Mouse (Mus musculus): Measurements from ENCODE around the gene Astn1. TPM values are rescaled to one million over a fixed set of nuclear protein-coding genes. Genes with fewer than 3 reads are reported as not detected.

The Astn1 gene
- total and polyA plus RNA-seq, 3 experiments, result 0.64 to 1.0 (median 0.91) TPM

DNA sequence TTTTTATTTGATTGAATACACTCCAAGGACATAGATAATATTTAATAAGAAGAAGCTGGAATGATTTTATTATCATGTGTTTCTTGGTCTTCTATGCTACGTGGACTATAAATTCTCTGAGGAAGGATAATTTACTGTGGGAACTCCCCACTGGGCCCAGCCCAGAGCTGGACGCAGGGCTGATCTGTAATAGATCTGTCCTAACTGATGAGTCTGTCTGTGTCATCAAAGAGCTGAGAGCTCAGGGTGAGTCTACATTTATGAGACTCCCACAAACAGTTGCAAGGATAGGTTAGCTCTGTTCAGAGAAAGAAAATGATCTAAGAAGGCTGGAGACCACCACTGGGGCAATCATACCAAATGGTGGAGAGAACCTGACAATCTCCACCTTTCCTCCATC lies 271.4 kb downstream of the Astn1 start:
- DNase-seq, result no peak
- no peak for TF ChIP-seq POLR2A (IDR thresholded peaks at IDR 0.05; ENCODE audit: insufficient read depth, low read depth, low read length)
- TF ChIP-seq EP300 (IDR thresholded peaks at IDR 0.05; ENCODE audit: insufficient read depth, low read depth, low read length), result no peak
- no peak for TF ChIP-seq CTCF (IDR thresholded peaks at IDR 0.05)
- Histone ChIP-seq H3K79me2 (replicated peaks; ENCODE audit: control insufficient read depth, insufficient read depth, low read length) (no peaks in the 10 kb centered on the region), H3K4me1 (ENCODE audit: control insufficient read depth, insufficient read depth, low read length) (no peaks in the 10 kb centered on the region), H3K27ac (no peak overlapping the region), H3K27me3 (ENCODE audit: control insufficient read depth, insufficient read depth, low read length) (no peaks in the 10 kb centered on the region), H3K36me3 (ENCODE audit: control insufficient read depth, insufficient read depth, low read length) (no peaks in the 10 kb centered on the region), H3K9ac (ENCODE audit: low read depth, low read length) (no peak overlapping the region), H3K4me3 (no peak overlapping the region)
- intact Hi-C loops (cut with DNase I), result no loop called here
- 68% methylated on average over 2 of the region's 2 CpGs for WGBS

DNA sequence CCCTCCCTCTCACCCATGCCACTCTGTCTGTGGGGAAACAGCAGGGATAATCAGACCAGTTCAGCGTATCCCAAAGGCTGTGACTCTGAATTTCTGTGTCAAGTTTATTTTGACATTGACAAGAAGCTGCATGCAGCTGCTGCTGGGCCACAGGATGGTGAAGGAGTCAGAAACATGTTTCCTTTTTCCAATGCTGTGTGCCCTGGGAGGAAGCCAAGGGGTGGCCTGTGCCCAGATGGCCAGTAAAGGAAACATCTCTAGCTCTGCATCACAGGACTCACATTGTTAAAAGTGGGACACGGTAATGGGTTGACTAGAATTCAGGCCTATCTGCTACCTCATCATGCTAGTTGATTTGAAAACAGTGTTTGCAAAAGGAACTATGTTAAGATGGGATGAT lies 279.2 kb downstream of the Astn1 start:
- Histone ChIP-seq H3K27me3 (ENCODE audit: control insufficient read depth, insufficient read depth, low read length) (no peaks in the 10 kb centered on the region), H3K9ac (ENCODE audit: low read depth, low read length) (no peak overlapping the region), H3K36me3 (ENCODE audit: control insufficient read depth, insufficient read depth, low read length) (no peaks in the 10 kb centered on the region), H3K4me1 (ENCODE audit: control insufficient read depth, insufficient read depth, low read length) (no peaks in the 10 kb centered on the region), H3K27ac (no peak overlapping the region), H3K4me3 (no peak overlapping the region), H3K79me2 (replicated peaks; ENCODE audit: control insufficient read depth, insufficient read depth, low read length) (no peaks in the 10 kb centered on the region)
- intact Hi-C loops (cut with DNase I), result no loop called here
- no peak for TF ChIP-seq POLR2A (IDR thresholded peaks at IDR 0.05; ENCODE audit: insufficient read depth, low read depth, low read length)
- TF ChIP-seq EP300 (IDR thresholded peaks at IDR 0.05; ENCODE audit: insufficient read depth, low read depth, low read length), result no peak
- DNase-seq, result no peak
- WGBS, result 64% methylated on average over 2 of the region's 2 CpGs

DNA sequence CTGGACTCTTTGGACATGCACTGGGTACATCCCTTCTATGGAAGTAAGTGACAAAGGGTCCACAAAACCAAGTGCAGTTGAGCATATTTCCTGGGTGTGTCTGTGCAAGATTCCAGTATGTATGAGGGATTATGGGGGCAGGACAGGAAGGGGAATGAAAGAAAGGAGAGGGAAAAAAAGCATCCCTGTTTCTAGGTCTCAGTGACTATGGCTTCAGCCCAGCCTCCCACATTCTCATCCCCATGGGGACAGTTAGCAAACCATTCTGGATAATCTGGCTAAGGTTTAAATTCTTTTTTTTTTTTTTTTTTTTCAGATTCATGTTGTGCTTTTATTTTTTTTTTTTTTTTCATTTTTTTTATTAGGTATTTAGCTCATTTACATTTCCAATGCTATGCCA lies 280.2 kb downstream of the Astn1 start:
- Histone ChIP-seq H3K9ac (ENCODE audit: low read depth, low read length) (no peak overlapping the region), H3K4me1 (ENCODE audit: control insufficient read depth, insufficient read depth, low read length) (no peaks in the 10 kb centered on the region), H3K27me3 (ENCODE audit: control insufficient read depth, insufficient read depth, low read length) (no peaks in the 10 kb centered on the region), H3K4me3 (no peak overlapping the region), H3K27ac (no peak overlapping the region), H3K79me2 (replicated peaks; ENCODE audit: control insufficient read depth, insufficient read depth, low read length) (no peaks in the 10 kb centered on the region), H3K36me3 (ENCODE audit: control insufficient read depth, insufficient read depth, low read length) (no peaks in the 10 kb centered on the region)
- DNase-seq, result no peak
- TF ChIP-seq POLR2A (IDR thresholded peaks at IDR 0.05; ENCODE audit: insufficient read depth, low read depth, low read length), result no peak
- TF ChIP-seq CTCF (IDR thresholded peaks at IDR 0.05), result no peak
- no peak for TF ChIP-seq EP300 (IDR thresholded peaks at IDR 0.05; ENCODE audit: insufficient read depth, low read depth, low read length)
- intact Hi-C loops (cut with DNase I), result no loop called here

- no peaks in the 10 kb centered on the region for H3K79me2 ChIP-seq (replicated peaks; ENCODE audit: control insufficient read depth, insufficient read depth, low read length)
Measured at GRCm38 (mm10) chr1:158652799-158653198, 290.7 kb downstream of the Astn1 start.

DNA sequence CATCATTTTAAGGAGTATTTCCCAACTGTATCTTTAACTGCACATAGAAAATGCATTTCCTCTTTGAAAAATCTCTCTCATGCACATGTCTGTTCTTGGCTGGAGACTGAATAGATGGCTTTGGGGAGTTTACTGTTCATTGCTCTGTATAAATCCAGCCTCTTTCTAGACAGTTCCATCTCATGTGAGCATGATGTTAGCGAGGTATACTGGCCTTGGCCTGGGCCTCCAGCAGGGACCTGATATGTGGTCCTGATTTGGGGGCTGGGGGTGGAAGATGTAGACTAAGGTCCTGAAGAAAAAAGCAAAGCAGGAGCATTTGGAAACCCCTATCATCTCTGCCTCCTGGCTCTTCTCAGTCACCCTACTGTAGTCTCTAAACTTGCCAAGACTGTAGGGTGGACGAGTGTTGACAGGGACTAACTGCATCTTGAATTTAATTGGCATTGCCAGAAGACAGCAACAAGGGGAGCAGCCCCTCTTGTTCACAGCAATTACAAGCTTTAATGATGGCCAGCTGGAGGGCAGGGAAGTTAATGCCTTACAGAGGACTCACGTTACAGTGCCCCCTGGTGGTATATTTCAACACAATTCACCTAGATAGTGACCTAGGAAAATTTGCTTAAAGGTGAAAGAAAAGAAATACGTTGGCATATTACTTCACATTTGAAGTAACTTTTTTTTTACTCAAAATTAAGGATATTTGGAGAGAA lies 291.9 kb downstream of the Astn1 start:
- Histone ChIP-seq H3K36me3 (ENCODE audit: control insufficient read depth, insufficient read depth, low read length) (no peaks in the 10 kb centered on the region), H3K4me3 (no peak overlapping the region), H3K27ac (no peak overlapping the region), H3K4me1 (ENCODE audit: control insufficient read depth, insufficient read depth, low read length) (no peaks in the 10 kb centered on the region), H3K79me2 (replicated peaks; ENCODE audit: control insufficient read depth, insufficient read depth, low read length) (no peaks in the 10 kb centered on the region), H3K9ac (ENCODE audit: low read depth, low read length) (no peak overlapping the region), H3K27me3 (ENCODE audit: control insufficient read depth, insufficient read depth, low read length) (no peaks in the 10 kb centered on the region)
- no peak for DNase-seq
- no peak for TF ChIP-seq POLR2A (IDR thresholded peaks at IDR 0.05; ENCODE audit: insufficient read depth, low read depth, low read length)
- TF ChIP-seq CTCF (IDR thresholded peaks at IDR 0.05), result peak; percentile 64
- 31% methylated on average over 4 of the region's 4 CpGs for WGBS
- intact Hi-C loops (cut with DNase I), result loop anchor here (5.0 to 10.0 kb wide), 3 partner anchors 309 to 1102 kb away; no protein-coding TSS in a partner anchor

More at GRCm38 (mm10) chr1:158652799-158653198, 290.7 kb downstream of the Astn1 start:
- H3K36me3 ChIP-seq (ENCODE audit: control insufficient read depth, insufficient read depth, low read length), result no peaks in the 10 kb centered on the region
- TF ChIP-seq CTCF (IDR thresholded peaks at IDR 0.05) (no peak), EP300 (IDR thresholded peaks at IDR 0.05; ENCODE audit: insufficient read depth, low read depth, low read length) (no peak), POLR2A (IDR thresholded peaks at IDR 0.05; ENCODE audit: insufficient read depth, low read depth, low read length) (no peak)
- H3K27me3 ChIP-seq (ENCODE audit: control insufficient read depth, insufficient read depth, low read length), result no peaks in the 10 kb centered on the region
- H3K9ac ChIP-seq (ENCODE audit: low read depth, low read length), result no peak overlapping the region
- DNase-seq, result no peak
- no peak overlapping the region for H3K4me3 ChIP-seq
- H3K27ac ChIP-seq, result no peak overlapping the region
- intact Hi-C loops (cut with DNase I), result loop anchor here (5.0 to 10.0 kb wide), 3 partner anchors 308 to 1100 kb away; no protein-coding TSS in a partner anchor
- WGBS, result 70% methylated on average over 2 of the region's 2 CpGs
- H3K4me1 ChIP-seq (ENCODE audit: control insufficient read depth, insufficient read depth, low read length), result no peaks in the 10 kb centered on the region

- Histone ChIP-seq H3K36me3 (ENCODE audit: control insufficient read depth, insufficient read depth, low read length) (no peaks in the 10 kb centered on the region), H3K79me2 (replicated peaks; ENCODE audit: control insufficient read depth, insufficient read depth, low read length) (no peaks in the 10 kb centered on the region), H3K4me1 (ENCODE audit: control insufficient read depth, insufficient read depth, low read length) (no peaks in the 10 kb centered on the region), H3K4me3 (no peak overlapping the region), H3K27ac (no peak overlapping the region), H3K9ac (ENCODE audit: low read depth, low read length) (no peak overlapping the region), H3K27me3 (ENCODE audit: control insufficient read depth, insufficient read depth, low read length) (no peaks in the 10 kb centered on the region)
- TF ChIP-seq POLR2A (IDR thresholded peaks at IDR 0.05; ENCODE audit: insufficient read depth, low read depth, low read length) (no peak), EP300 (IDR thresholded peaks at IDR 0.05; ENCODE audit: insufficient read depth, low read depth, low read length) (no peak), CTCF (IDR thresholded peaks at IDR 0.05) (peak; percentile 41)
- intact Hi-C loops (cut with DNase I), result loop anchor here (5.0 to 10.0 kb wide), 3 partner anchors 310 to 1102 kb away; no protein-coding TSS in a partner anchor
- DNase-seq, result no peak
- 32% methylated on average over 3 of the region's 3 CpGs for WGBS
Measured at GRCm38 (mm10) chr1:158654571-158655205, 292.6 kb downstream of the Astn1 start.

Data from heart, adult 2 months (tissue).